Mouse (Mus musculus) kidney, postnatal 4 days (tissue): Measurements from ENCODE around the gene Rxfp2.

Source experiments
- DNase-seq, 2 experiments: peaks; one replicate each; pipeline ENCODE4 v3.0.0; 2021; ENCODE audit warnings: mixed read lengths in 2 of 2

Rxfp2 gene

DNA sequence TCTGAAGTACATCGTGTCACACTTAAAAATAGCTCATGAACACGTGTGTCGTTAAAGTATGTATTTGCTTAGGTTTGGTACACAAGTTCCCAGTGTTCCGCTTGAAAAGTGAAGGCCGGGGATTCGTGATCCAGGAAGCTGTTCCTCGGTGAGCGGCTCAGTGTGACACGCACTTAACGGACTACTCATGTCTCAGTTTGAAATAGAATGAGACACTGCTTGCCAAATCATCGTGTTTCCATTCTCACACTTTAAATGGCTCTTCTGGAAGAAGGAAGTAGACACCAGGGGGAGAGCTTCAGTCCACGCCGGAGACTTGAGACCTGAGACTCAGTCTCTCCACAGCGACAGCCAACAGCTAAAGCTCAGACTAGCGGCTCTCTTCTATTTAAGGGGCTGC lies 28.0 kb downstream of the Rxfp2 start:
- no peak for DNase-seq

DNA sequence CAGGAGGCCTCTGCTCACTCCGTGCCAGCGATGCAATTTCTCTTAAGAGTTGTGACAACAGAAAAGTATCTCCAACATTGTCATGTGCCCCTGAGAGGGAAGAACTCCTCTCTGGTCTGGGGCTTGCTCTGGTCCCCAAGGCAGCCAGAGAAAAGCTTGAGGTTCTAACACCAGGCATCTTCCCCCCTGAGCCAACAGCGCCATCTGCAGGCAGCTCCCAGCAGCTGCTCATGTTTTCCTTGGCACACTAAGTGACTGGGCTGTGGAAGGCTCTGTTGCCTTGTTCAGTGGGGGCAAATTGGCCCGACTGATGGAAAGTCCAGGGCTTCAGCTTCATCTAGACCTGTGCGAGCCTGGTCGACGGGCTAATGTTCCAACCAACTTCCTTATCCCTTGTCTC lies 31.5 kb downstream of the Rxfp2 start:
- peak; percentile 71 to 73 for DNase-seq

DNA sequence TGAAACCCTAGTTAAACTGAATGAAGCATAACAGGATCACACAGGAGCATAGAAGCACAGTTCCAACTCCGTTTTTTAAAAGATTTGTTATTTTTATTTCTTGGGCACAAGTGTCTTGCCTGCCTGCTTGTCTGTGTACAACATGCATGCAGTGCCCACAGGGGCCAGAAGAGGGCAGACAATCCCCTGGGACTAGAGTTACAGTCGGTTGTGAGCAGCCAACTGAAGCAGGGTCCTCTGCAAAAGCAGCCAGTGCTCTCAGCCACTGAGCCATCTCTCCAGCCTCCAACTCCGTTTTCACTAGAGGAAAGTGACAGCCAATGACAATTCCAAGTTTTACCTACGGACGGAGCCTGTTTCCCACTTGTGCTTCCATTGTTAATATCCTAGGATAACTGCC lies 33.4 kb downstream of the Rxfp2 start:
- DNase-seq, result peak; percentile 81 to 84

DNA sequence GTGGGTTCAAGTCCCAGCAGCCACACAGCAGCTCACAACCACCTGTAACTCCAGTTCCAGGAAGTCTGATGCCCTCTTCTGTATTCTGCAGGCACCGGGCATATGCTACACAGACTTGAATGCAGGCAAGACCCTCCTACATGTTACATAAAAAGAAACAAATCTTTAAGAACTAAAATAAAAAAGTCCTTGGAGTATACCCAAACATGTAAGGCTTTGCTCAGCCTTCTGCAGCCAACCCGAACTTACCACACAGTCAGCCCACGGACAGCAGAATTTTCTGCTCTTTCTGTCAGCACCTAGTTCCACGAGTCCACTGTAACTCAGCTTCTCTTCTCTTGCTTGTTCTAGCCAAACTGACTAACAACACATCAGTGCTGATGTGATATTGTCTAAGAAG lies 34.8 kb downstream of the Rxfp2 start:
- DNase-seq, result no peak

DNA sequence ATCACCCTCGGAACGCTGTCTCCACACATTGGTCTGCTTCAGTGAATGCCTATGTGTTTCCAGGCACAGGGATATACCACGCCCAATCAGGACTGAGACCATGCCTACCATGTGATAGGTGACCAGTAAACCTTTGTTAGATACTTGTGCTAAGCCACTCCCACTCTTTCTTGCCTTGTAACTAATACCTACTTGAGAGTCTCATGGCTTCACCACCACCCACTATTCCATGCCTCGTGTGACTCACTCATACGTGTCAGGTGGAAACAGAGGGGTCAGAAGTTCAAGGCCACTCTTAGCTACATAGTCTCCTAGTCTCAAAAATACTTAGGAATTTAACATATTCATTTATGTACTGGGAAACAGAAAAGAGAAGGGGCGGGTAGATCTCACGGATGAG lies 35.5 kb downstream of the Rxfp2 start:
- no peak for DNase-seq

DNA sequence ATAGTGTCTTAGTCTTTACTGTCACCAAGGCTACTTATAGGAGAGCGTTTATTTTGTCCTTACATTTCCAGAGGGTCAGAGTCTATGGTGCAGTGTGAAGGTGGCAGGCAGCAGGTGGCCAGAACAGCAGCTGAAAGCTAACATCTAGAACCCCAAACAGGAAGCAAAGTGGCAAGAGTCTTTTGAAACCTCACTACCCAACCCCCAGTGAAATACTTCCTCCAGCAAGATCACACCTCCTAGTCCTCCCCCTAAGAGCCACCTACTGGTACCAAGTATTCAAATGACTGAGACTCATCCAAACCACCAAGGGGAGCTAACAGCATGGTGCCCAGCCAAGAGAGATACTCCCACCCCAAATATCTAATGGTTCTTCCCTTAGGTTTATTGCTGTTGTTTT lies 36.8 kb downstream of the Rxfp2 start:
- DNase-seq, result no peak

DNA sequence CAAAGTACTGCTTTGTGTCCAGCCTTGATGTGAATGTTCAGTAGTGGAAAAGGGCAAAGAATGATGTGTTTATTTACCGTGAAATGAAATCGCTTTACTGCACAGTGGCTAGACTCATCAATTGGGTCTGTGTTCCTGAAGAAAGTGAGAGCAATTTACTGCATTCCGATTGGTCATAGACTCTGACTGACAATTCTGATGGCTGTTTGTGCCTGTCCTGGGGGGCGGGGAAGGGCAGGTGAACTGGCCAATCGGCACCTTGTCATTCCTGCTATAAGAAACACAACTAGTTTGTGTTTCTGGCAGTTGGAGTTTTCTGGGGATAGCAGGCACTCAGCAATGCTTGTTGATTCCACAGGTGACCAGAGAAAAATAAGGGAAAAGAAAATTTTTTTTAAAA lies 37.6 kb downstream of the Rxfp2 start:
- peak; percentile 49 to 68 for DNase-seq

DNA sequence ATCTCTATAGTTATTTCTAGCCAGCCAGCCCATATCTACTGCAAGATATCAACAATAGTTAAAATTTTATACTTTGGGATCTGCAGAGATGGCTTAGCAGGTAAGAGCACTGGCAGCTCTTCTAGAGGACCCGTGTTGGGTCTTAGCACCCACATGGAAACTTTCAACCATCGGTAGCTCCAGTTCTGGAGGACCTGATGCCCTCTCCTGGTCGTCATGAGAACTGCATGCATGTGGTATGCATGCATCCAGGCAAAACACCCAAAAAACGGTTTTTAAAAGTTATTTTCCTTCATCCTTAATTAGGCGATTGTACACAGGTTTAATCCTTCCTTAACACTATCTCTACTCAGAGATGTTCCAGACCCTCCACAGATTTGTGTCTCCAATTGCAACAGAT lies 40.4 kb downstream of the Rxfp2 start:
- DNase-seq, result no peak

DNA sequence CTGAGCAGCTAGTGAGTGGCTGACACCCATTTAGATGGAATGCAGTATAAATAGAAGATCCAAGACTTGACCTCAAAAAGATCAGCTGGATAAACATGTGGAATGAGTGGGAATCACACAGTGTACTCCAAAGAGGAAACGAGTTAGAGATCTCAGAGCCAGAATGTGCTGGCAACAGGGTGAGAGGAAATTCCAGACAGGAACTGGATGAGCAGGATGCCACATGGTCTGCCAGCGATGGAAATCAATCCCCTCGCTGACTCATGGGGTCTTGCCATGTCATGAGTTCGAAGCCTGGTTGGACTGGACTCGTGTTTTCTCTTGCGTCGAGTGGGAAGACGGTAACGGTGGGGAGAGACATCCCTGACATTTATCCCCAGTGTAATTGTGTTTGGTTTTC lies 41.0 kb downstream of the Rxfp2 start:
- no peak for DNase-seq

DNA sequence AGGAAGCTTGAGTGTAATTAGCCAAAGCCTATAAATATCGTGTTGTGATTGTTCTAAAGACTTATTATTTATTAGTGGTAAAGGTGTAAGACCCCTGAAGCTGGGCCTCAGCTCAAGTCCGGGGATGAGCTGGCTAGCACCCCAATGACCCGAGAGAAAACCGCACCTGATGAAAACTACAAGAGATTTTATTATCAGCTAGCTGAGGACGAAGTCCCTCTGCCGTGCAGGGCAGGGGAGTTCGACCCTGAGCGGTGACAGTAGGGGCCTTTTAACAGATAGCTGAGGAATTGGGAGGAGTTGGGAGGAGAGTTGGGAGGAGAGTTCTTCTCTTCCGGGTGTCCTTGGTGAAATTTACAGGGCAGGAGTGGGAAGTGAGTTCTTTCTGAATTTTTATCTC lies 42.6 kb downstream of the Rxfp2 start:
- DNase-seq, result no peak

DNA sequence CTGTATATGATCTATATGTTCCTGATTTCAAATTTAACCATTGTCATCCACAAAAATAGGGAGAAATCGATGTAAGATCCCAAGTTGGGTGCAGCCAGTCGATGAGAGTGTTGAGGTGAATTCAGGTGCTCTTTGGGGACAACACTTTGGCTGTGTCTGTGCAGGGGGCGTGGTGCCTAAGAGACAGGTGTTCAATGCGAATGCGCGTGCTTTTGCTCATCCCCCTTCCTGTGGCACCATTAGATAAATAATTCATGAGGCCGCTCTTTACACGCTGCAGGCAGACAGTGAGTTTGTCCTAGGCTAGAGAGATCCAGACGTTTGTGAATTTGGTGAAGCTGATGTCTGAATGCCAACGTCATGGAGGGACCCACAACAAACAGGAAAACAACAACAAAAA lies 45.8 kb downstream of the Rxfp2 start:
- DNase-seq, result no peak

DNA sequence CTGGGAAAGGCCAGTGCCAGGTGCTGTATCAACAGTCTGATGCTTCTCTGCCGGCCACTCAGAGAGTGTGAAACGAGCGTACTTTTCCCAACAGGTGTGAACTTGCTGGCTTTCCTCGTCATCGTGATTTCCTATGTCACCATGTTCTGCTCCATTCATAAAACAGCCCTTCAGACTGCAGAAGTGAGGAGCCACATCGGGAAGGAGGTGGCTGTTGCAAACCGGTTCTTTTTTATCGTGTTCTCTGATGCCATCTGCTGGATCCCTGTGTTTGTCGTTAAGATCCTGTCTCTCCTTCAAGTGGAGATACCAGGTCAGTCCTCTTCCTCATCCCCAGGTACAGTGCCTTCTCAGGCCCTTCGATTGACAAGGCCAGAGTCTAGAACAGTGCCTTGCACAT lies 51.6 kb downstream of the Rxfp2 start:
- DNase-seq, result peak; percentile 21 to 47

DNA sequence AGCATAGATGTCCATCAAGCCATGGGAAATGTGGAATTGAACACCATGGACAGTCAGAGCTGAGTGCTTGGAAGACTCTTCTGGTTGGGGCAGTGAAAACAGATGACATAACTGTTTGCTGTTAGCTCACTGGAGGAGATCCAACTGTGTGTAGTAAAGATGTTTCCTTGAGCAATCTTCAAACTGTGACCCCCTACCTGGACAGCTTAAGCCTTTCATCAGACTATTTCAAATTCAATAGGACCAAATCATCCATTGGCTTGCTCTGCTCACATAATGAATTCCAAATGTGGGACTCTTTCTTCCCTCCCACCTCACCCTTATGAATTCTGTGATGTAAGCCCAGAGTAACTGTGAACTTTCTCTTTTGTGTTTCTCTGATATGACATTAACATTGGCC lies 53.3 kb downstream of the Rxfp2 start:
- no peak for DNase-seq

DNA sequence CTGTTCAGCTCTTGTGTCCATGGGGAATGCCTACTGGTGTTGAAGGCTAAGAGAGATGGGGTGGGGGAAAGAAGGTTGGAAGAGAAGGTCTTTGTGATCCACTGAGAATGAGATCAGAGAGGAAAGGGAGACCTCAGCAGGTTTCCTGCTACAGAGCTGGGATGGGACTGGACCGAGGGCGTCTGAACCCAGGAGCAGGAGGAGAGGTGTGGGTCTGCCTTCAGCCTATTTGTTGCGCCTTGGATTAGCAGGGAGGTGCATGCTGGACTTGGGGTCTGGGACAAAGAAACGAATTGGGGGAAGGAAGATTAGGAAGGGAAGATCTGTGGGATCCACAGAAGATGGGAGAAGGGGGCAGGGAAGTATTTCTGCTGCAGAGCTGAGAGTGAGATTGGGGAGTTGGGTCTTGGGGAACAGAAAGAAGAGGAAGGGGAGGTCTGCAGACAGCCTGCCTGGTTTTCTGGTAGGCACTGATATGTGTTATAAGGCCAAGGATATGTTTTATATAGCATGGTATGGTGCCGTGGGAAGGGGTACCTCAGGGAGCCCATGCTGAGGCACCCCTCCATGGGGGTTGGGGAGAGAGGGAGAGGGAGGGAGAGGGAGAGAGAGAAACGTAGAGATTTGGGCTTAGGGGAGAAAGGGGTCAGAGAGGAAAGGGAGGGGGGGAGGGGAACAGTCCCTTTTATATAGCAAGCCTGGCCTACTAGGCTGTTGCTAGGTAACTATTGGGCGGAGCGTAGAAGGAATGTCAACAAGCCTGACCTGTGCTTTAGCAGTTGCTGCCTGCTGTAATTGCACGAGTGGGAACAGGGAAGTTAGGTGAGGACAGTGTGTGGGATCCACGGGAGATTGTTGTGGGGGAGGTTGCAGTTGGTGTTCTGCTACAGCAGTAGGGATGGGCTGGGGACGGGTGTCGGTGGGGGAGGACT lies 61.7 kb downstream of the Rxfp2 start:
- peak; percentile 6 to 33 for DNase-seq

DNA sequence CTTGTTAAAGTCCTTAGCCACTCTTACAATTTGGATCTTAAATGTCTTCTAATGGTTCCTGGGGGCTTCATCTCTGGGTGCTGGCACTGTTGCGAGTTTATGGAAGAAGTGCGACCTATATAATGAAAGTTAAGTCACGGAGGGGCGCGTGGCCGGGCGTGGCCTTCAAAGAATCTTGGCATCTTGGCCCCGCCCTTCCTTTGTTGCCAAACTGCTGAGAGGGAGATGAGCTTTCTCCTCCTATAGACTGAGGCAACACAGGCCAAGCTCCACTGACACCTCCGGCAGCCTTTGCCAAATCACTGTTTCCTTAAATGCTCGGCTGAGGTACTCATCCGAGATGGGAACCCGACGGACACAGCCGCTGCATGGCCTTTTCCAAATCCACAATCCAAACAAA lies 64.2 kb downstream of the Rxfp2 start:
- DNase-seq, result no peak

DNA sequence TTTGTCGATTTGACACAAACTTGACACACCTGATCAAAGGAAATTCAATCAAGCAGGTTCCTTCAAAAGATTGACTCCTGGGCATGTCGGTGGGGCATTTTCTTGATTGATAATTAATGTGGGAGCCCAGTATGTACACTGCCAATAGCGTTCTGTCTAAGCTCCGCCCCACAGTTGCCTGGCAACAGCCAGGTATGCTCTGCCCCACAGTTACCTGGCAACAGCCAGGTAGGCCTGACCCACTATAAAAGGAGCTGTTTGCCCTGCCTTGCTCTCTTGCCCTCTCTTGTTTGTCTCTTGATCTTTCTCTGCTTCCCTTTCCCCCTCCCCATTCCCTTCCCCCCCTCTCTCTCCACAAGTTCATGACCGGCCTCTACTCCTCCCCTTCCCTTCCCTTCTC lies 64.7 kb downstream of the Rxfp2 start:
- DNase-seq, result no peak

DNA sequence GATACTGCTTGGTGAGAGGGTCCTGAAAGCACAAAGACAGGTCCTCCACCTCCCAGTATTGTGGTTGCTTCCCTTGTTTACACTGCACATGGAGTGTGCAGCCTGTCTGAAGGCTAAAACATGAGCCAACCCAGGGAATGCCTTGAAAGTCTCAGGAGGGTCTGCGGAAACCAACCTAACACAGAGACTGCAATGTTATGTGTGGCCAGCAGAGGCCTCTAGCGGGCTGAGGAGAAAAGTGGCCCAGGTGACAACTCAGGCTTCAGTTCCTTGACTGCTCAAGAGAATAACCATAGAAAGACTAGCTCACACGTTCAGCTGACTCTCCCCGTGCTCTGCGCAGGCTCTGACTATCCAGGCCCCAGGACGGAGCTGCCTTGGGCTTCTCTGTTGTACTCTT lies 79.1 kb downstream of the Rxfp2 start:
- peak; percentile 74 for DNase-seq

DNA sequence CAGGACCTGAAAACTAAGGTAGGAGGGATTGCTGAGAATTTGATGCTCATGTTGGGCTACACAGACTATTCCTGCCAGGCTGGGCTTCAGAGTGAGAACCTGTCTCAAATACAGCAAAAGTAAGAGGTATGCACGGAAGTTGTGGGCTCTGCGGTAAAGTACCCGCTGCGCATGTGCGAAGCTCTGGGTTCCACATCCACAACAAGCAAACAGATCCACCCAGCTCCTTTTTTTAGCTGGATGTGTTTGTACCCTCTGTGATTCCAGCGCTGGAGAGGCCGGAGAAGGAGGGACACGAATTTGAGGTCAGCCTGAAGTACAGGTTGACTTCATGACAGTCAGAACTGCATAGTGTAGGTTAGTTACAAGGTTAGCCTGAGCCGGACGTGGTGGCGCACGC lies 80.3 kb downstream of the Rxfp2 start:
- no peak for DNase-seq

DNA sequence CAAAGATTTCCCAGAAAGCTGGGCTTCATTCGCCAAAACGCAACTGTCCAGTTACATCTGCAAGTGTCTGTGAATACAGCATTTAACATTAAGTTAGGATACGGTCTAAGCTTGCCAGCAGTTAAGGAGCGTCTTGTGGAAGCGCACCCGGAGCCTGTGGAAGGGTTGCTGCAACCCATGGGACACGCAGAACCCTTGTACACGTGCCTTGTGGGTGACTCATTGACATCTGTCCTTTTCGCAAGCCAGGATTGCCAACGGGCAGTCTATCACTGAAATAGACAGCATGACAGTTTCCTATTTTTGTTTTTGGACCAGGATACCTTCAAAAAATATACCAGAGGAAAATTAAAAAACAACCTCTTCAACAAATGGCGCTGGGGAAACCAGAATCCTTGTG lies 83.3 kb downstream of the Rxfp2 start:
- no peak for DNase-seq

DNA sequence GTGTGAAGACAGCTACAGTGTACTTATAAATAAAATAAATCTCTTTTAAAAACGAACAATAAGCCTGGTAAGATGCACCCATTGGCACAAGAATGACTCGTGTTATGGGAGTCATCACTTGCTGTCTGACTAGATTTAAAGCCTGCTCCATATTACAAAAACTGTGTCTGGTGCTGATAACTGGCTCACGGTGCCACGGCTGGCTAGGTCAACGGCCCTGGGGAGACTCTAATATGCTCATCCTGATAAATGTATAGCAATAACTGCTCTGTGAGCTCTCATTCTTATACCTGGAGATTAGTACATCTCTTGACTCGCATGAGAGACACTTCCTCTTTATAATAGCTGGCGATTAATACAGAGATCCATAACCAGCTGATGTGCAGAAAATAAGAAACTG lies 87.9 kb downstream of the Rxfp2 start:
- DNase-seq, result no peak

DNA sequence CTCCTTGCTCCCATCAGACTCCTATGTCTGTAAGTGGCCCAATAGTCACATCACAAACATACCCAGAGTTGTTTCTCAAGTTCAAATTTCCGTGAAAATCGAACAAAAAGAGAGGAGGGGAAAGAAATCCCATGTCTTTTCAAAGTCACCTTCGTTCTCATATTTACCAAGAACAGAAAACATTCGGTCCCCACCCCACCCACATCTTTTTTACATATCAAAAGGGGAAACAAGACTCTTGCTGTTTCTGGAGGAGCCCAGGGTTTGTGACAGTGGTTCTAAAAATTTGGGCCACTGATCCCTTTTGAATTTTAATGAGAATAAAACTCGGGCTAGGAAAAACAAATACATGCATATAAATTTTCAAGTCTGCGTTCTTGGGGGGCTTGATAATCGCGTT lies 92.8 kb downstream of the Rxfp2 start:
- no peak for DNase-seq

DNA sequence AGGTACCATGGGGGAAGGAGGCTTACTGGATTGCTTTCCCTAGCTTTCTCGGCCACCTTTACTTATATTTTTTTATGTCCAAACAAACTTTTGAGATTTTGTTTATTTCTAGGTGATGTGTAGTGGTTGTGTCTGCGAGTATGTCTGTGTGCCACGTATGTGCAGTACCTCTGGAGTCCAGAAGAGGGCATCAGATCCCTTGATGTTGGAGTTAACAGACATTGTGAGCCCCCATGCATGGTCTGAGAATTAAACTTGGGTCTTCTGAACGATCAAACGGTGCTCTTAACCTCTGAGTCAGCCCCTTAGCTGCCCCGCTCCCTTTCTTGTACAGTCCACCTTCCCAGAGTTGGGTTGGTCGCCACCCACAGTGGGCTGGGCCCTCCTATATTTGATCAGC lies 95.5 kb downstream of the Rxfp2 start:
- DNase-seq, result peak; percentile 52

DNA sequence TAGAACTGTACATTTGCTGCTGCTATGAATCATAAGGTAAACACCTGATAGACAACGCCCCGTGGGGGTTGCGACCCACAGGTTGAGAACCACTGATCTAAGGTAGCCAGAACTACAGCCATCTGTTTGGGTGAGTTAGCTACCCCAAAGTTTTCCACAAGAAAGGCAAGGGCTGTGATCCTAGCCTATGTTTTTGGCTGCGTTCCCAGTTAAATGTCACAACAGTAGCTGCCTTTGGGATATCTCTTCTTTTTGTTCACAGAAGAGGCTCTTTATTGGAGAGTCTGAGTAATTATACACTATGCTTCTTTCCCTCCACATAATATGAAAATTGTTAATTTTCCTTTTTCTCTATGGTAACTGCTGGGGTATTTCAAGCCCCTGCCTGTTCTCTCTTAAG lies 96.3 kb downstream of the Rxfp2 start:
- DNase-seq, result no peak

DNA sequence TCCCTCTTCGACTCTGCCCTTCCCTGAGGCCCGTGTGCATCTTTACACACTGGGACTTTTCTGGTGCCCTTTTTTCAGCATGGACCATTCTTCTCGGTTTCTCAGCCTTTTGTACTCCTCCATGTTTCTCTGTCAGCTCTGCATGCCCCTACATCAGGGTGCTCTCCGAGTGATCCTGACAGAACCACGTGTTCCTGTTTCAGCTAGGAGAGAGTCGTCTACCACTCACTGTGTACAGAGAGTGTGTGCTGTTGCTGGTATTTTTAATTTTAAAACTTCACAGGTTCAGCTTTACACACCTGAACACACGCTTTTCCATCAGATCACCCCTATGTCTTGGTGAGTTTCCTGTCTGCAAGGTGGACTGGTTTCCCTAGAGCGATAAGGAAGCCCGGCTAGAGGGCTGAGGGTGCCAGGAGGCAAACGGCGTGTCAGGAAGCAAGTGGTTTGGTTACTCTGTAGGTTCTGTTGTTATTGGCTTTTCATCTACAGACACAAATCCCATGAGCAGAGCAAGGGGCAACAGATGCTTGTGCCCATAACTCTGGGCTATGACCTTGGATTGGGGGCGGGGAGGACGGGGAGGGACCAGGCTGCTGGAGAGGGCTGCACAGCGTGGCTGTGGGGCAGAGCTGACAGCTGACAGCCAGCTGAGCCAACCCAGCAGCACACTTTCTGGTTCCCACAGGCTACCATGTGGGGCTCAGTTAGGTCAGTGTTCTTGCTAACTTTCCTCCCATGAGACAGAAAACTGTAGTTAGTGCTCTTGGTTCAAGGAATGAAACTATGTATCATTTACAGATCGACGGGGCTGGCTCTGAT lies 97.0 kb downstream of the Rxfp2 start:
- peak in 1 of 2 experiments; percentile 14 for DNase-seq
